Mouse (Mus musculus) testis, adult 2 months (tissue): ENCODE measurements around the gene Sept8.

ENCODE experiments used
- CTCF ChIP-seq: fragments of 200-500 bp; IDR thresholded peaks from 2 replicates; pipeline ENCODE4 v1.5.1; 2012; ENCODE audit warnings: low read depth, mild to moderate bottlenecking, inconsistent platforms, low read length, moderate library complexity; ENCODE audit not compliant: control insufficient read depth, insufficient read depth, insufficient replicate concordance
- POLR2A ChIP-seq: fragments of 200-500 bp; IDR thresholded peaks from 2 replicates; pipeline ENCODE4 v1.6.1; 2012; ENCODE audit warnings: low read depth, mild to moderate bottlenecking, inconsistent platforms, low read length, moderate library complexity; ENCODE audit not compliant: control insufficient read depth

- TF ChIP-seq POLR2A (no peak), CTCF (no peak)
Measured at GRCm38 (mm10) chr11:53477833-53478232, 41.2 kb upstream of the Sept8 start.
